Mouse (Mus musculus) stomach, postnatal 0 days (tissue): ENCODE results near the gene Ctsa.

Source experiments
- CTCF ChIP-seq: IDR thresholded peaks from 2 replicates; pipeline ENCODE4 v1.5.1; 2016; ENCODE audit warnings: antibody characterized with exemption, low read depth, mild to moderate bottlenecking, moderate library complexity
- EP300 ChIP-seq: optimal IDR thresholded peaks from 2 replicates; pipeline ENCODE3; 2016; ENCODE audit warnings: antibody characterized with exemption

GRCm38 (mm10) chr2:164857842-164858553, 25.3 kb downstream of the Ctsa start:
- TF ChIP-seq EP300 (no peak), CTCF (no peak)
